Mouse (Mus musculus): ENCODE measurements around the gene Tspo2. TPM values are rescaled to one million over a fixed set of nuclear protein-coding genes. Genes with fewer than 3 reads are reported as not detected.

Tspo2 gene
- total RNA-seq, 2 experiments from 2014 or later = not detected

DNA sequence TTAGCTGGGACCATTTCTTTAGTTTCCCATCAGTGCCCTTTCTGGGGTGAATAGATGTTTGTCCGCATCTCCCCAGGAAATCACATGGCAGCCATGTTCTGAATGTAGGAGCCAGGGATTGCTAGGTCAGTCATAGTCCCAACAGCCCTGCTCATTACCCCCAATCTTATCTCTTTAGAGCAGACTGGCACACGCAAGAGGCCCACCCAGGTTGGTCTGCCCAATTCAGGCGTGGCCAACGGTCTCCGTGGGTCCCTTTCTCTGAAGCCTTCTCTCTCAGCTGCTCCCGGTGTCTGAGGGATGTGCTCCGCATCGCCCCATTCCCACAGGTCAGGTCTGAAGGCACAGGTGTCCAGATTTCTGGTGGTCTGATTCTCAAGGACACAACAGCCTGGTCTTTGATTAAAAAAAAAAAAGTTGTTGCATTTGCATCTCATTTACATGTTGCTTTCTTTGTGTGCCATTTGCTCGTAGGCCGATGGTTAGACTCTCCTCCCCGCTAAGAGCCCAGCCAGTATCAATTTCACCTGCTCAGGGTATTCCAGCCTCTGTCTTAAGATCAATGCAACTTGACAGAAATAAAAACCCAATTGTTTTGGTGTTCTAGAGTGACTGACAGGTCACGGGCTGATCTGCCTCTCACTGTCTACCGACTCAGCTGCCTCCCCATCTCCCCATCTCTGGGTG is 513 bp downstream of the Tspo2 start:
- no peak for DNase-seq

DNA sequence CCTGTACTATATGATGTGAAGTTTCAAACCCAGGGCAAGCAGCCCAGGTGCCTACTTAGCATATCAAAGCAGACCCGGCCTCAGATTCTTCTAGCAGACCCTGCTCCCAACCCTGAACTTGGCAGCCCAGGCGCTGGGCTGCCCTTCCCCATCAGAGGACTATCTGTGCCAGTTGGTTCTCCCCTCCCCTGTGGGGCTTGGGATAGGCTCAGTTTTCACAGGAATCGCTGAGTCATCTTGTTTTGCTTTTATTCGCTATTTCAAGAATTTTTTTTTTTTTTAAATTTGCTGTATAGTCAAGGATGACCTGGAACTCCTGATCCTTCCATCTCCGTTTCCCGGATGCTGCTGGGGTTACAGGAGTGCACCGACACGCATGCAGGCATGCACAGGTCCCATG is 3.6 kb downstream of the Tspo2 start:
- DNase-seq = no peak

DNA sequence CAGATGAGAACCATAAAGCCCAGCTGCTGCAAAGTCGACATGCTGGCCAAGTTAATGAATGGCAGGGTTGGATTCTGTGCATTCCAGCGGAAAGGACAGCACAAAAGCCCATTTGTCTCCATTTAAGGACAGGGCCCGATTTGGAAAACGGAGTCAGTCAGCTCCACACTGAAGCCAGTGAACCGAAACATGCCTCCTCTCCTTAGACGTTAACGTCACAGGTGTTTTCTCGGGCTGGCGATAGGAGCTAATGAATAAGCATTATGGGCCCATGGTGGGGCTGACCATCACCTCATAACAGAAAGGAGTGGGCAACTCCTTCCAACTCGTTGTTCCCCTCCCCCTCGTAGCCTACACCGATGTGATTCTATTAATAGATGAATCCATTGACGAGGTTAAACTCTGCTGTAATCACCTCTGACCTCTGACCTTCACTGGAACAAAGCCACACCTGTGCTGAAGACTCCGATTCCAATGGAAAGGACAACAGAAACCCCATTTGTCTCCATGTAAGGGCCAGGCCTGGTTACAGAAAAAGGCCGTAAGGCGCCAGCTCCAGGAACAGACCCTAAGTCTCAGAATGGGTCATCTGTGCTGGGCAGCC is 7.7 kb downstream of the Tspo2 start:
- no peak for DNase-seq

DNA sequence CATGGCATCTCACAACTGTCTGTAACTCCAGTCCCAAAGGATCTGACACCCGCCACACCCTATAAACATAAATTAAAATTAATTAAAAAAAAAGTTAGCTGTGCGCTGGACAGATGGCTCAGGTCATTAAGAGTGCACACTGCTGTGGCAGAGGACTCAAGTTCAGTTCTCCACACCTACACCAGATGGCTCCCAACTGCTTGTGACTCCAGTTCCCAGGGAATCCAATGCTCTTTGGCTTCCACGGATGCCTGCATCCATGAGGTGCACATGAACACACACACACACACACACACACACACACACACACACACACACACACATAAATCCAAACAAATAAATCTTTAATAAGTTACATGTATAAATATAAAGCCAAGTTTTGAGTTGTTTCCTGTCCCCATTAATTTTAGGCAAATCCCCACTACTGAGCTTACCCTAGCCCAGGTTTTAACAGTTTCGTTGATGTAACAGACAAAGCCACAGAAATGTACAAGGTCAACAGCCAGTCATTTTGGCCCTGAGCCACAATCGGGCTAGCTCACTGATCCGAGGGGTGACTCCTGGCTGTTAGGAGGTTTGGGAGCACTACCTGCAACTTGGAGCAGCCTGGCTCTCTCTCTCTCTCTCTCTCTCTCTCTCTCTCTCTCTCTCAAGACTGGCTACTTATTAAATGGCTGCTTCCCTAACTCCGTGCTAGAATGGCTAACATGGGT is 8.4 kb downstream of the Tspo2 start:
- DNase-seq = peak; percentile 63 to 74

DNA sequence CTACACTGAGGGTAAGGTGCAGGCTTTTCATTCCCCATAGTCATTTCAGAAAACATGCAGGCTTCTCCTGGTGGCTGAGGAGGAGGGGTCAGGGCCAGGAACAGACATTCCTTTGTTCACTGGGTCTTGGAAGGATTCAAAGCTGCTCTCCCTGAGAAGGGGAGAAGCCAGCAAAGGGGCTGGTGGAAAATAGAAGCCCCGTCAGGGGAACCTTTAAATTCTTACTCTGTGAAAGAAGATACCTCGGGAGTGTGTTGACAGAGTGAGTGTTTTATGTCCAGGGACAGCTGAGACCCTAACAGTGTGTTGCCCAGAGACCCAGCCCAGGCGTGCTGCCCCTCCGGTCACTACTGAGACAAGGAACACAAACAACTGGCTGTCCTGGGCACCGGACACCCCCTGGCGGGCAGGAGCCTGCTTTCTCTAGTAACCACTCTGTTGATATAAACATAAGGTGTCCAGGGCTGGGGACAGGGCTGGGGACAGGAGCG is 13.9 kb downstream of the Tspo2 start:
- DNase-seq = no peak

DNA sequence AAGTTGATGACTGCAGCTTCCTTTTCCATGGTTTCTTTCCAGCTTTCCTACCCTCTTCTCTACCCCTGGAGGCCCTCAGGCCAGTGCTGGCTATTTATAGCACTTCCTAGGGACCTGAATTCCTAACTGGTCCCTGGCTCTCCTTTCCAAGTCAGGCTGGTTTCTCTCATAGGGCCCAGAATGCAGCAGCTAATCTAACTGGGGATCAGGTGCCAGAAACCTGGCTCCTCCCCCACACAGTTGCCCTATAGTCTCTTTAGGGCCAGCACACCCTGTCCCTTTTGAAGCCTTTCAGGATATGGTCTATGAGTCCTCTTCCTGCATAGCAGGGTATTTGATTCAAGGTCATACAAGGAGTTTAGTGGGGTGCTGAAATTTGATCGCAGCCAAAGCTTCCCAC is 14.8 kb downstream of the Tspo2 start:
- no peak for DNase-seq

DNA sequence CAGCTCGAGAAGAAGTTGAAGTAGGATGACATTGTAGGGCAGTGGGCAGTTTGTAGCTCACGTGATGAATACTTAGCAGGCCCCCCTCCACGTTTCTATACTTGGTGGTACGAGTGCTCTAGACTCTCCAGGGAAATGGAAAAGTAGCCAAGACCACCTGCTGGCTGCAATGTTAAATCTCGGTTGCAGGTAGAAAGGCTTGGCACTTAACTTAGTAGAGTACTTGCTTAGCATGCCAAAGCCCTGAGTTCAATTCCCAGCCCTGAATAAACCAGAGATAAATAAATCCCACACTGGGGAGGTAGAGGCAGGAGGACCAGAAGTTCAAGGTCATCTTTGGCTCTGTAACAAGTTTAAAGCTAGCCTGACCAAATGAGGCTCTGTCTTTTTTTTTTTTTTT is 16.8 kb downstream of the Tspo2 start:
- DNase-seq = no peak

DNA sequence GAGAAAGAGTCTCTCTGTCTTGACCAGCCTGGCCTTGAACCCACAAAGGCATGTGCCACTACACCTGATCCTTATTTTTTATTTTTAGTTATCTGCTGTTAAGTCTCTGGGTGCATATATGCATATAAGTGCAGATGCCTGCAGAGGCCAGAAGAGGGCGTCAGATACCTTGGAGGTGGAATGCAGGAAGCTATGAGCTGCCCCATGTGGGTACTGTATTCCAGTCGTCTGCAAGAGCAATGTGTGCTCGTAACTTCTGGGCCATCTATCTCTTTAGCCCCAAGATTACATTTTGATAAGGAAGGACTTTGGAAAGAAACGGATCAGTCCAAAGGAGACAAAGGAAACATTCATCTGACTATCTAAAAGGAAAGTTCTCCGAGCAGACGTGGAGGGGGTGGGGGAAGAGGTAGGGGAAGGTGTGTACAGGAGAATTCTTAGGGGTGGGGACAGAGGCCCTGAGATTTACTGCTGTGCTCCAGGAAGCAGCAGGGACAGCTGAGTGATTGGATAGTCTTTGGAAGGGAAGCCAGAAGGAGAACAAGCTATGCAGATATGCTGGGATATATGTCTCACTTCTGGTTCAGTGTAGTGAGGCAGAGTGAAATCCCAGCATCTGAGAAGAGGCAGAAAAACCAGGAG is 17.5 kb downstream of the Tspo2 start:
- DNase-seq = no peak

DNA sequence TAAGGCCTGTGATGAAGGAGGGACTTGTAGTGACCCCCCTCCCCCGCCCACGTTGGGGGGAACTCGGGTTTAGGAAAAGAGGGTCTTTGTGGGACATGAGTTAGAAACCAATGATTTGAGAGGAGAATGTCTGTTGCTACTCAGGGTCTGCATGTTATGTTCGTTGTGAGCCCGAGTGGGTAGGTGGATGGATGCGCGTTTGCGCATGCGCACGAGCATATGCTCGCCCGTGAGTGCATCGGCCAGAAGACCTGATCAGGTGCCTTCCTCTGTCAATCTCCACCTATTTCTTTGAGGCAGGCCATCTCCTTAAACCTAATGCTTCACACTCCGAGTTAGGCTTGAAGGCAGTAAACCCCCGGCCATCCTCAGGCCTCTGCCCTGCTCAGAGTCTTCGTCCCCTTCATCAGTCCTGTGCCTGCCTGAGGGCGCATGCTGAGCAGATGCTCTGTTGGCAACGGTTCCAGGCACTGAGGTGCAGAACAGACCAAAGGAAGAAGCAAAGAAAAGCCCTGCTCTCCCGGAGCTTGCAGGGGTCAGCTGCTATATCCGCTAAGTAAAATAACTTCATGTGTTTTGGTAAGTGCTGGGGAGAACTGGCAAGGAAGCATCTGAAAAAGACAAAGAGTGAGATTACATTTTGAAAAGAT is 18.2 kb downstream of the Tspo2 start:
- no peak for DNase-seq

DNA sequence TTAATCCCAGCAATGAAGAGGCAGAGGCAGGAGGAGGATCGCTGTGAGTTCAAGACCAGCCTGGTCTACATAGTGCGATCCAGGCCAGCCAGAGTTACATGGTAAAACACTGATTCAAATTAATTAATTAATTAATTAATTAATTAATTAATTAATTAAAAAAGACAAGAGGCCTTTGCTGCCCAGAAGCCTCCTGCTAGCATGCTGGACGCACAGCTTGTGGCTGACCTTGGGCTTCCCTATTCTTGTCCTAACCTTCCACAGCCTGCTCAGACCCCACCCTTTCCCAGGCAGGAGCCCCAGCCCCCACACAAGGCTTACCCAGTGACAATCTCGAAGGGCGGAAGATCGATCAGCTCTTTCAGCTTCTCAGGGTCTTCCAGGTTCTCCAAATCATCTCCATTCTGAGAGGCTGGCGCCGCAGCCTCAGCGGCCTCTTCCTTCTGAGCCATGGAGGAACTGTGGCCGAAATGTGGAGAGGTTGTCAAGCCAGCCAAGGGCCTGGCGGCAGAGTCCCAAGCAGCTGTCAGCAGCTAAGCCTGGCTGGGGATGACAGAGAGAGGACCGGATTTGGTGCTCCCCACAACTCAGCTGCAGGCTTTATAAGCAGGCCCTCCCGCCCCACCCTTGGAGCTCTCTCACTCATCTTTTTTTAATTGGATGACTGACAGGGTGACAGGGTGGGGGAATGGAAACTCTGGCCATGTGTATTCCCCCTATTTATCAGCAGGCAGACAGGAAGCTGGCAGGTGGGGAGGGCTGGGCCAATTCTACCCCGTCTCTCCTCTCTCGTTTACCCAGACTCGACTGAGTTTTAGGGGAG is 19.0 kb downstream of the Tspo2 start, which contains the start of gene Apobec2:
Gene Apobec2 (minus strand): TSS at position 773 of the 823 bp plus-strand sequence.
- DNase-seq = no peak

DNA sequence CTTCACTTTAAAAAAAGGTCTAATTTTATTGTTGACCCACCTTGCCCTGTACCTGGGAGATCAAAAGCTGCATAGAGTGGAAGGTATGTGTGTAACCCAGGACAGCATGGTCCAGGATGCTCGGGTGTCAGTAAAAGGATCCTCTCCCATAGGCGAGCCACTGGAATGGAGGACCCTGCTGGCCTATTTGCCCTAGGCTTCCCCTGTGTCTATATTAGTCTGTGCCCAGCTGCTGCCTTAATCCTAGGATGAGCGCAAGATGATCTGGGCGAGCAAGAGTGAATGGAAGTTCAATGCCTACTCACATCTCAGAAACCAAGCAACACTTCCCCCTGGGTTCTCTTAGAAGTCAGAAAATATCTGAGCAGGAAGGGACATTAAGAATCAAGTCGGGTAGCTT is 20.3 kb downstream of the Tspo2 start:
- DNase-seq = no peak

DNA sequence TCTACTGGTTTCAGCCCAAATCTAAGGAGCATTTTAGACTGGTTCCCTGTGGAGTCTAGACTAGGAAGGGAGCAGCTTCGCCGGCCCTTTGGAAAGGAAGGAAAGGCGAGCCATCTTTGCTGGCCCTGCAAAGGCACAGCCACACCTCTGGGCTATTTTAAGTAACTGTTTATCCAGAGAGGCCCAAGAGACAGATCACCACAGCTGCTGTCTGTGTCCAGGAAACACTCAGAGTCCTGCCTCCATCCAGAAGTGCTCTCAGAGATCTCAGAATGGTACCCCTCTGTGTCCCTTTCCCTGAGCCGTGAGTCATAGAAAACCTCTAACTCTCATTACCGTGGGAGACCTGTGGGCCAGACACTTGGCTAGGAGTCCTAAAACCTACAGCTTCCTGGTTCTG is 20.9 kb downstream of the Tspo2 start:
- no peak for DNase-seq

DNA sequence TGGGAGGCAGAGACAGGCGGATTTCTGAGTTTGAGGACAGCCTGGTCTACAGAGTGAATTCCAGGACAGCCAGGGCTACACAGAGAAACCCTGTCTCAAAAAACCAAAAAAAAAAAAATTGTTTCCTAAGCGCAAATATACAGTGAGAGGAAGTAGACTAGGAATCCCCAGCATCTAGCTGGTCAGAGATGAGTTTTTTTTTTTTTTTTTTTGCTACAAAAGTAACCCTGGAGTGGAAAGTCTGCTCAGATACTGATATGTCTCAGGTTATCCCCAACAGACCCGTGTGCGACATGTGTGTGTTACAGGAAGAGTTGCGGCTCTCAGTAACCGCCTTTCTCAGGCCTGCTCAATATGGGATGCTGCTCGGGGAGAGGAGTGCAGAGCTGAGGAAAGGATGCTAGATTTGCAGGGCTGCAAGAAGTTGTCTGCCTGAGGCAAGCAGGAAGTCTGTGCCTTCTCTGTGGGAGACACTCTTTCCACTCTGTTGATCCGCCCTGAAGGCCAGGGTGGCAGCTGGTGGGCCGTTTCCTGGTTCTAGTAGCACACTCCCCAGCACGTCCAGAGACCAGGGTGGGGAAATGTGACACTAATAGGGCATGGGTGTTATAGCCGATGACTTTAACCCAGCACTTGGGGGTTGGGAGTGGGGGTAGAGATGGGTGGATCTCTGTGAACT is 23.3 kb downstream of the Tspo2 start:
- DNase-seq = no peak

DNA sequence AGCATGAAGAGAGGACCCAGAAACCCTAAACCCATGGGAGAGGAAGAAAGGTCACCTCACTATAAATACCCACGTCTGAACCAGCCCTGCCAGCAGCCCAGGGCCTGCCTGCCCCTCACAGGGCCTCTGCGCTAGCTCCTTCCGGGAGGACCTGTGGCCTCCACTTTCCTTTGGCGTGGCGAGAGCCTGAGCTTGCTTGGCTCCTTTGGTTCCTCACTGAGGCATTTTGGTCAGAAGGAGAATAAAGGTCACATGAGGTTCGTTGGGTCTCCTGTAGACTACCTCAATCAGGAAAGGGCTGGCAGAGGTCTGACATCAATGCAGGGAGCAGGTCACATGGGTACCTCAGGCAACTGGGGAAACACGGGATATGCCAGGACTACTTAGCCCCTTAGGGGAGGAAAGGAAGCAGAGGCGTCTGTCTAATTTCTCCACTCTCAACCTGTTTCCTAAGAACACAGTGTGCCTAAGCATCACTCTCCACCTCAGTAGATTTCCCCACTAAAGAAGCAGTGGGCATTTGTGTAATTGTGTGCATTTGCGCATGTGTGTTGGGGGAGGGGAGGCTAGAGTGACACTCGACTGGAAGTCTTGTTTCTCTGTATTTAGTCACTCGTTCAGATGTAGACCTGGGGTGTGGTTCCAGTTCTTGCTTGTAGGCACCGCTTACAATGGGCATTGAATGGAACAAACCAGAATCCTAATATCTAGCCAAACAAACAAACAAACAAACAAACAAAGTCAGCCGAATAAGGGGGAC is 24.2 kb downstream of the Tspo2 start:
- no peak for DNase-seq

DNA sequence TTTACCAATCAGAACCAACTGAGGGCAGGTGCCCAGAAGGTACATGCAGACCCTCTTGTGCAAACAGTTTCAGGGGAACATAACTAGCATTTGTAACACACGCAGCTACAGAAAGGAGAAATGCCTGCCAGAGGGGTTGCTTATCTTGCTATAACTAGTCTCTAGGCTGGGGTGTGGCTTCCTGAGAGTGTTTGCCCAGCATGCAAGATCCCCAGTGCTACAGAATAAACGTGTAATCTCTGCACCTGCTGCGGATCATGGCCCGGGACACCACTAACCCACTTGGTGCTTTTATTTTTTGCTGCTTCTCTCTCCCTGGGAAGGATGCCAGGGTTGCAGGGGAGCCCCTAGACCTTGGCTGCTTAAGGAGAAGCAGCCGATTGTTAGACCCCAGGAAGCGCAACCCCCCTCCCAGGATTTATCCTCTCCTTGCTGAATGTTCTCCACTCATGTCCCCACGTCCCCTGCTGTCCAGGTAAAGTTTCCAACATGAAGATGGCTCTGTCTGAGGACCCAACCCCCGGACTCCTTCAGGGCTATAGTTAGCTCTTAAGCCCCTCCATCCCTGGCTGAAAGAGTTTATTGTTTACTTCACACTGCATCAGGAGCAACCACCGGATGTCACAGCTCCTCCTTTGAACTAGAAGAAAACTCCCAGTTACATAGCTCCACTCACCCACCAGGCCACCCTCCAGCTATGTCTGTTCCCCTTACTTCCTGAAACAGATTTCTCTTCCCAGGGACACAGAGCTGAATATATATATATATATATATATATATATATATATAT is 25.3 kb downstream of the Tspo2 start:
- DNase-seq = no peak

DNA sequence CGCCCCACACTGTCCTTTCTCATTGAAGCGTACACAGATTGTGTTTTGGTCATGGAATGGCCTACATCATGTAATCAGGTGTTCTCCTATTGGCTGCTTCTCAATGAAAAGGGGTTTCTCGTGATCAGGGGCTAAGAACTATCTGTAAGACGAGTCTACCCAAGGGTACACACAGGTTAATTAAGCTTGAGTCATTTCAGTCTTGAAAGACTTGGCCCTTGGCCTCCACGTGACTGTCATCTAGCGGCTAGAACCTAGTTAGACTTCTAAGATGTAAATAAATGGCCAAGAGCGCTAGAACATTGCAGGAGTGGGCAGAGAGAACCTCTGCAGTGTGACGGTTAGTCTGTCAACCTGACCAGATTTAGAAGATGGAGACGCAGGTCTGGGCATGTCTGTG is 27.1 kb downstream of the Tspo2 start:
- no peak for DNase-seq

DNA sequence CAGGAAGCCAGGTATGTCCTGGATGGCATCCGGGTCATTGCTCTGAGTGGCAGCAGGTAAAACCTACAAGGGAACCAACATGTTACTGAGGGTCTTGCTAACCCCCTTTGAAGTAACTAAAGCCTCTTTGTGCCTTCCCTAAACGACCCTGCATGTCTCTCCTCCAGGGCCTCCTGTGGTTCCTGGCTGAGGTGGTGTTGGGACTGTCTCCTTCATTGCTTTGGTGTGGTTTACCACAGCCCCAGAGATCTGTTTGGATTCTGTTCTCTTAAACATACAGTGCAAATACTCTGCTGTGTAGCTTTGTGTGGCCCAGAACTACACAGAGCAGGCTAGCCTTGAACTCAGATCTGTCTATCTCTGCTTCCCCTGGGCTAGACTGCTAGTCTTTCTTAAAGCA is 31.8 kb downstream of the Tspo2 start:
- DNase-seq = no peak

DNA sequence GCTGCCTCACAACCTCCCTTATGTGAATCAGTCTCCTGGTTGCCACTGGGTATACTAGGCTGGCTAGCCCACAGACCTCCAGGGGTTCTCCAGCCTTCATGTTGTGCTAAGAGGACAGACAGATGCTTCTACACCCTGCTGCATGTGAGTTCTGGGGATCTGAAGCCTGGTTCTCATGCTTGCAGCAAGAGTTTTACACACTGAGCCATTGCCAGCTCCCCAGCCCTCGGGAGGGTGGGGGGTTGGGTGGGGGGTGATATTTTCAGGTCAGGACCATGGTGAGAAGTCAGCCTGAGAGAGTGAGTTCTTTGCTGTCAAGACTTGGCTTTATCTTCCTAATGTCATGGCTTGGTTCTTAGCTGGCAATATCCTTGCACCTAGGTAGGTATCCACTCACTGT is 32.5 kb downstream of the Tspo2 start:
- no peak for DNase-seq

DNA sequence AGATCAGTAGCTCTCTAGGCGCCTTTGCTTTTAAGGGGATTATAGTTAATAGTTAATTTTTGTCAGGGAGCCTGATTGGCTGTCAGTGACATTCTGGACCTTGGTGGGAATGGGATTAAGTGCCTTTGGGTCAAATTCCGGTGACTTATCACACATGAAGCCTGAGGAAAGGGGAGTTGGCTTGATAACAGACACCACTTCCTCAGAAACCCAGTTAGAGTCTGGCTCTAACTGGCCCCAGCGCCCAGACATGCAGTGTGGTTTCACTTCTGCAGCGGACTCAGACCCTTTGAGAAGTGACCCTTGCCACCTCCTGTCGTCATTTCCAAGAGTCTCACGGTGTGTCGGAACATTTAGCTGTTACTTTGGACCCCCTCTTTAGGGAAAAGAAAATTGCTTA is 33.1 kb downstream of the Tspo2 start:
- DNase-seq = no peak

All from adrenal gland, postnatal 36 days (tissue).